Mouse (Mus musculus): ENCODE measurements around the gene Tuba1c. TPM values are rescaled to one million over a fixed set of nuclear protein-coding genes. Genes with fewer than 3 reads are reported as not detected.
"Not testable (repeated sequence)": the region's sequence is repeated elsewhere in the genome, so short reads cannot be mapped to it uniquely, and the experiment has no call there.

The Tuba1c gene
- total RNA-seq, 1 experiment = 424 TPM

- peaks cover 10% of the 10 kb centered on the region for H3K36me3 ChIP-seq (ENCODE audit: control insufficient read depth, insufficient read depth, low read length, poor library complexity, severe bottlenecking)
- DNase-seq (ENCODE audit: low read depth, low spot score) = no peak
- no peak overlapping the region for H3K9ac ChIP-seq (ENCODE audit: insufficient read depth, low read depth, low read length, poor library complexity, severe bottlenecking)
- in situ Hi-C loops (cut with MboI; ENCODE audit: low sequenced_read_pairs in 2 of 2, unreplicated experiment in 2 of 2) = no loop called here
- no peaks in the 10 kb centered on the region for H3K9me3 ChIP-seq (ENCODE audit: control insufficient read depth, insufficient read depth, low read depth, low read length)
- no peak overlapping the region for H3K27ac ChIP-seq (ENCODE audit: insufficient read depth, low read depth, low read length, poor library complexity, severe bottlenecking)
- TF ChIP-seq ZC3H11A (IDR thresholded peaks at IDR 0.05; ENCODE audit: borderline replicate concordance, low read depth, low read length) (no peak), ZNF384 (IDR thresholded peaks at IDR 0.05; ENCODE audit: low read depth, low read length) (no peak), HCFC1 (IDR thresholded peaks at IDR 0.05; ENCODE audit: borderline replicate concordance, insufficient read depth, low read length) (no peak), MAFK (IDR thresholded peaks at IDR 0.05; ENCODE audit: insufficient read depth, low read depth, low read length) (no peak), CHD2 (IDR thresholded peaks at IDR 0.05; ENCODE audit: low read depth, low read length) (no peak)
- peaks cover 3 to 10% of the 10 kb centered on the region in 2 experiments; a peak in 2 of 4 replicates for H3K4me1 ChIP-seq (ENCODE audit: control insufficient read depth in 2 of 2, insufficient read depth in 2 of 2, low read length in 2 of 2, poor library complexity in 1 of 2)
- H3K4me3 ChIP-seq (ENCODE audit: insufficient read depth in 1 of 2, low read depth in 1 of 2, low read length in 2 of 2, poor library complexity in 1 of 2, severe bottlenecking in 1 of 2) = no peak overlapping the region
These were observed 11.5 kb downstream of the Tuba1c start for GRCm38 (mm10) chr15:99040920-99041856.

- no peak overlapping the region for H3K9ac ChIP-seq (ENCODE audit: insufficient read depth, low read depth, low read length, poor library complexity, severe bottlenecking)
- in situ Hi-C loops (cut with MboI; ENCODE audit: low sequenced_read_pairs in 2 of 2, unreplicated experiment in 2 of 2) = no loop called here
These were observed 12.6 kb downstream of the Tuba1c start for GRCm38 (mm10) chr15:99042334-99042733.

GRCm38 (mm10) chr15:99044854-99045253 lies 15.2 kb downstream of the Tuba1c start:
- Histone ChIP-seq H3K4me1 (ENCODE audit: control insufficient read depth in 2 of 2, insufficient read depth in 2 of 2, low read length in 2 of 2, poor library complexity in 1 of 2) (peaks cover 5 to 8% of the 10 kb centered on the region in 2 experiments; a peak in 2 of 4 replicates), H3K27ac (ENCODE audit: insufficient read depth, low read depth, low read length, poor library complexity, severe bottlenecking) (0 out of 2 replicates have a peak overlapping the region, but pooled peaks have one; percentile 54), H3K4me3 (ENCODE audit: insufficient read depth in 1 of 2, low read depth in 1 of 2, low read length in 2 of 2, poor library complexity in 1 of 2, severe bottlenecking in 1 of 2) (no peak overlapping the region; a peak in 1 of 4 replicates), H3K9ac (ENCODE audit: insufficient read depth, low read depth, low read length, poor library complexity, severe bottlenecking) (no peak overlapping the region; the same call in 1 of the 2 replicates), H3K36me3 (ENCODE audit: control insufficient read depth, insufficient read depth, low read length, poor library complexity, severe bottlenecking) (no peaks in the 10 kb centered on the region), H3K9me3 (ENCODE audit: control insufficient read depth, insufficient read depth, low read depth, low read length) (no peaks in the 10 kb centered on the region)
- in situ Hi-C loops (cut with MboI; ENCODE audit: low sequenced_read_pairs in 2 of 2, unreplicated experiment in 2 of 2) = no loop called here
- peak; percentile 78 for DNase-seq (ENCODE audit: low read depth, low spot score)
- TF ChIP-seq HCFC1 (IDR thresholded peaks at IDR 0.05; ENCODE audit: borderline replicate concordance, insufficient read depth, low read length) = no peak
- no peak for TF ChIP-seq ZC3H11A (IDR thresholded peaks at IDR 0.05; ENCODE audit: borderline replicate concordance, low read depth, low read length)
- no peak for TF ChIP-seq MAFK (IDR thresholded peaks at IDR 0.05; ENCODE audit: insufficient read depth, low read depth, low read length)
- TF ChIP-seq ZNF384 (IDR thresholded peaks at IDR 0.05; ENCODE audit: low read depth, low read length) = no peak
- TF ChIP-seq CHD2 (IDR thresholded peaks at IDR 0.05; ENCODE audit: low read depth, low read length) = no peak

More at GRCm38 (mm10) chr15:99042334-99042733, 12.6 kb downstream of the Tuba1c start:
- no peak overlapping the region for H3K4me3 ChIP-seq (ENCODE audit: insufficient read depth in 1 of 2, low read depth in 1 of 2, low read length in 2 of 2, poor library complexity in 1 of 2, severe bottlenecking in 1 of 2)
- H3K36me3 ChIP-seq (ENCODE audit: control insufficient read depth, insufficient read depth, low read length, poor library complexity, severe bottlenecking) = peaks cover 3% of the 10 kb centered on the region
- H3K27ac ChIP-seq (ENCODE audit: insufficient read depth, low read depth, low read length, poor library complexity, severe bottlenecking) = no peak overlapping the region
- no peak for DNase-seq (ENCODE audit: low read depth, low spot score)
- TF ChIP-seq HCFC1 (IDR thresholded peaks at IDR 0.05; ENCODE audit: borderline replicate concordance, insufficient read depth, low read length) (no peak), MAFK (IDR thresholded peaks at IDR 0.05; ENCODE audit: insufficient read depth, low read depth, low read length) (no peak)
- peaks cover 3 to 10% of the 10 kb centered on the region in 2 experiments; a peak in 2 of 4 replicates for H3K4me1 ChIP-seq (ENCODE audit: control insufficient read depth in 2 of 2, insufficient read depth in 2 of 2, low read length in 2 of 2, poor library complexity in 1 of 2)
- H3K9me3 ChIP-seq (ENCODE audit: control insufficient read depth, insufficient read depth, low read depth, low read length) = no peaks in the 10 kb centered on the region

GRCm38 (mm10) chr15:99045734-99046133 lies 16.0 kb downstream of the Tuba1c start:
- H3K9me3 ChIP-seq (ENCODE audit: control insufficient read depth, insufficient read depth, low read depth, low read length); H3K4me1 ChIP-seq (ENCODE audit: control insufficient read depth in 2 of 2, insufficient read depth in 2 of 2, low read length in 2 of 2, poor library complexity in 1 of 2); DNase-seq (ENCODE audit: low read depth, low spot score); in situ Hi-C loops (cut with MboI; ENCODE audit: low sequenced_read_pairs in 2 of 2, unreplicated experiment in 2 of 2); H3K27ac ChIP-seq (ENCODE audit: insufficient read depth, low read depth, low read length, poor library complexity, severe bottlenecking); H3K4me3 ChIP-seq (ENCODE audit: insufficient read depth in 1 of 2, low read depth in 1 of 2, low read length in 2 of 2, poor library complexity in 1 of 2, severe bottlenecking in 1 of 2); H3K36me3 ChIP-seq (ENCODE audit: control insufficient read depth, insufficient read depth, low read length, poor library complexity, severe bottlenecking): not testable (repeated sequence)
- peak; percentile 59; the same call in 1 of the 2 replicates for TF ChIP-seq ZNF384 (IDR thresholded peaks at IDR 0.05; ENCODE audit: low read depth, low read length)
- peak overlapping the region; percentile 32; the same call in 1 of the 2 replicates for H3K9ac ChIP-seq (ENCODE audit: insufficient read depth, low read depth, low read length, poor library complexity, severe bottlenecking)

All from ES-E14 (cell line).